Mouse (Mus musculus): Measurements from ENCODE around the gene Atf4. TPM values are rescaled to one million over a fixed set of nuclear protein-coding genes. Genes with fewer than 3 reads are reported as not detected.

Gene Atf4
- polyA plus RNA-seq, 1 experiment: 499 TPM

DNA sequence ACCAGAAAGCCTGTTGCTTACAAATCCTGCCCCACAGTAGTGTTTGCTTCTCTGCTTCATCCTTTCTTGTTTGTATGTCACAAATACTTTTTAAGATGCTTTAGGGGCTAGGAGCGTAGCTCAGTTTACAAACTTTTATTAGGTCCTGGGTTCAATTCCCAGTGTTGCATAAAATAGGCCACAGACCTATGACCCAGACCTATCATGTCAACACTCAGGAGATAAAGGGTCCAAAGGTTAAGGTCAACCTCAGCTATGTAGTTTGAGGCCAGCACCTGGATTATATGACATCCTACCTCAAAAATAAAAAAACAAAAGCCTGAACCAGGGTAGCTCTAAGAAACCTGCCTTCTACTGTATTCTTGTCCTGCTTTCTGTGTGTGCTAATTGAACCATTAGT, 6.4 kb upstream of the Atf4 start:
- 0 out of 2 replicates have a peak, but pooled peaks cover 2% of the 10 kb centered on the region for H3K4me1 ChIP-seq (ENCODE audit: control insufficient read depth, insufficient read depth, low read length)
- H3K4me3 ChIP-seq (ENCODE audit: insufficient read depth, low read length): no peak overlapping the region
- no peak for TF ChIP-seq POLR2A (IDR thresholded peaks at IDR 0.05; ENCODE audit: low read depth, low read length)
- no peak for TF ChIP-seq CTCF (IDR thresholded peaks at IDR 0.05; ENCODE audit: borderline replicate concordance, insufficient read depth, low read length)
- H3K27ac ChIP-seq (ENCODE audit: insufficient read depth, low read length): no peak overlapping the region

DNA sequence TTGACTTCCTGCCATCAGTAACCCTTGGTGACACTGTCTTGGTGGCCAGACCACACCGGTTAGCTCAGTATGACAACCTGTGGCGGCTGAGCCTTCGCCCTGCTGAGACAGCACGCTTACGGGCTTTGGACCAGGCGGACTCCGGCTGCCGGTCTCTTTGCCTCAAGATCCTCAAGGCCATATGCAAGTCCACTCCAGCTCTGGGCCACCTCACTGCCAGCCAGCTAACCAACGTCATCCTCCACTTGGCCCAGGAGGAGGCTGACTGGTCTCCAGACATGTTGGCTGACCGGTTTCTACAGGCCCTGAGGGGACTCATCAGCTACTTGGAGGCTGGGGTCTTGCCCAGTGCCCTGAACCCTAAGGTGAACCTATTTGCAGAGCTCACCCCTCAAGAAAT, 5.3 kb upstream of the Atf4 start:
- Histone ChIP-seq H3K27ac (ENCODE audit: insufficient read depth, low read length) (no peak overlapping the region), H3K4me3 (ENCODE audit: insufficient read depth, low read length) (no peak overlapping the region), H3K4me1 (ENCODE audit: control insufficient read depth, insufficient read depth, low read length) (peaks cover 5% of the 10 kb centered on the region; the same call in 1 of the 2 replicates)
- TF ChIP-seq POLR2A (IDR thresholded peaks at IDR 0.05; ENCODE audit: low read depth, low read length) (no peak), CTCF (IDR thresholded peaks at IDR 0.05; ENCODE audit: borderline replicate concordance, insufficient read depth, low read length) (no peak)

DNA sequence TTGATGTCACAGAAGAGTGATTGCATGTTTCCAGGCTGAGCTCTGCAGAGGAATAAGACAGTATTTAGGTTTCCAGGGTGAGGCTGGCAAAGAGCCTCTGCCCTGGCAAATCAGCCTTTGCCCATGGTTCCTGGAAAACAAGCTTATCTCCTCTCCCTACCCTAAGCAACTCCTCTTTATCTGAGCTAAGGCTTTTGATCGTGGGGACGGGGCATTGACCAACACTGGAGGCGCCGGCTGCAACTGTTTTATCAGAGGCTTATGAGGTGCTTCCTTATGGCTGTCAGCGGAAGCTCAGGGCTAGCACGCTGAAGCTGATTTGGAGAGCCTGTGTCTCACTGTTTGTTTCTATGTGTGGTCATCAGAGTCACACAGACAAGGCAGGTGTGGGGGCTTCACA, 4.4 kb upstream of the Atf4 start:
- no peak overlapping the region for H3K27ac ChIP-seq (ENCODE audit: insufficient read depth, low read length)

DNA sequence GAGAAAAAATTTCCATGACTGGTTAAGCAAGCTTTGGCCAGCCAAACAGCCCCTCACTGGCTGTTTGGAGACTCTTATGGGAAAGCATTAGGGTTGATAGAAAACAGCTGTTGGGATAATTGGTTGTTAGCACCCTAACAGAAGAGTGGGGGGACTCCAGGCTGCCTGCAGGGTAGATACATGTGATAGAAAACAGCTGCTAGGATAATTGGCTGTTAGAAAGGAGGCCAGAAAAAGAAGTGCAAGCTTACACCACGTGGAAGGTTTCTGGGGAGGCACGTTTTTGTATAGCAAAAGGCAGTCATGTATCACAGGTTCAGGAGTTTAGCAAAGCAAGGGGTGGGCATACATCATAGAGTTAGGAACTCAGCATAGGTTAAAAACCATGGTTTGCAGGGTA, 1.5 kb upstream of the Atf4 start:
- peaks cover 7% of the 10 kb centered on the region; the same call in 1 of the 2 replicates for H3K4me1 ChIP-seq (ENCODE audit: control insufficient read depth, insufficient read depth, low read length)
- H3K27ac ChIP-seq (ENCODE audit: insufficient read depth, low read length): peak overlapping the region; percentile 94
- no peak for TF ChIP-seq CTCF (IDR thresholded peaks at IDR 0.05; ENCODE audit: borderline replicate concordance, insufficient read depth, low read length)
- TF ChIP-seq POLR2A (IDR thresholded peaks at IDR 0.05; ENCODE audit: low read depth, low read length): no peak
- no peak overlapping the region for H3K4me3 ChIP-seq (ENCODE audit: insufficient read depth, low read length)

More for the DNA sequence above, 4.4 kb upstream of the Atf4 start:
- TF ChIP-seq CTCF (IDR thresholded peaks at IDR 0.05; ENCODE audit: borderline replicate concordance, insufficient read depth, low read length) (no peak), POLR2A (IDR thresholded peaks at IDR 0.05; ENCODE audit: low read depth, low read length) (no peak)
- Histone ChIP-seq H3K4me1 (ENCODE audit: control insufficient read depth, insufficient read depth, low read length) (peaks cover 5% of the 10 kb centered on the region; the same call in 1 of the 2 replicates), H3K4me3 (ENCODE audit: insufficient read depth, low read length) (no peak overlapping the region)

DNA sequence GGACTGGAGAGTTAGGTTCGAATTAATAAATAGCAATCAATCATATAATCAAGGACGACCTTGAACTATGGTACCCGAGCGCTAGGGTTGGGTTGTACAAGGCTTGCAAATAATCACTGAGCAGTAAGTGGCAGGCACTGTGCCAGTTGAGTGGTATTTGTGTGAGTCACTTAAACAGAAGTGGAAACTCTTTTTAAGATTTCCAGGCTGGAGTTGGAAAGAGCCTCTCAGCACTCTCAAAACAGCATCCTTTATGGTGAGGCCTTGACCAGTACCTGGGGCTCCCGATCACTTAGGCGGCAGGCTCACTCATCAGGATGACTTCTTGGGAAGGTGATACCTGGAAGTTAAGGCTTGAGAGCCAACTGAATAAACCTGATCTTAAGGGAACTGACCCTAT, 777 bp upstream of the Atf4 start:
- peaks cover 7% of the 10 kb centered on the region; the same call in 1 of the 2 replicates for H3K4me1 ChIP-seq (ENCODE audit: control insufficient read depth, insufficient read depth, low read length)
- H3K27ac ChIP-seq (ENCODE audit: insufficient read depth, low read length): peak overlapping the region; percentile 94
- peak overlapping the region; percentile 60 for H3K4me3 ChIP-seq (ENCODE audit: insufficient read depth, low read length)
- TF ChIP-seq POLR2A (IDR thresholded peaks at IDR 0.05; ENCODE audit: low read depth, low read length) (peak; percentile 56), CTCF (IDR thresholded peaks at IDR 0.05; ENCODE audit: borderline replicate concordance, insufficient read depth, low read length) (no peak)

DNA sequence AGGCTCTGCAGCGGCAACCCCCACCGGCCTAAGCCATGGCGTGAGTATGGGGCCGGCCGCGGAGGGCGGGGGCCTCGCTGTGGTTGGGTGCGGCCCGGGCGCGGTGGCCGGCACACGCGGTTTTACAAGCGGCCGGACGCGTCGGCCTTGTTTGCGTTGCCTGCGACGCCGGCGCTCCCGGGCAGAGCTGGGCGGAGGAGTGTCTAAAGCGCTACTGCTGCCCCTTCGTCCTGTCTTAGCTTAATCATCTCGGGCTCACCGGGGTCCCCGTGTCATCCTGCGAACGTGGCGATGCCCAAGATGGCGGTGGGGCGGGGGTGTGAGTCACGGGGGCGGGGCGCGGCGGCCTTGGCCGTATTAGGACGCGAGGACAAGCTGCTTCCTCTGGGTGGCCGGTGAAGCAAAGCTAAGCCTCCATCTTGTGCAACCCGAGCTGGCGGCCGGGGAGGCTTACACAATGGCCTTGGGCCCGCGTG, 700 bp downstream of the Atf4 start:
- peak overlapping the region; percentile 98 for H3K27ac ChIP-seq (ENCODE audit: insufficient read depth, low read length)
- H3K4me3 ChIP-seq (ENCODE audit: insufficient read depth, low read length): peak overlapping the region; percentile 90
- peaks cover 7% of the 10 kb centered on the region; the same call in 1 of the 2 replicates for H3K4me1 ChIP-seq (ENCODE audit: control insufficient read depth, insufficient read depth, low read length)
- TF ChIP-seq CTCF (IDR thresholded peaks at IDR 0.05; ENCODE audit: borderline replicate concordance, insufficient read depth, low read length) (no peak), POLR2A (IDR thresholded peaks at IDR 0.05; ENCODE audit: low read depth, low read length) (no peak; the same call in 1 of the 2 replicates)

DNA sequence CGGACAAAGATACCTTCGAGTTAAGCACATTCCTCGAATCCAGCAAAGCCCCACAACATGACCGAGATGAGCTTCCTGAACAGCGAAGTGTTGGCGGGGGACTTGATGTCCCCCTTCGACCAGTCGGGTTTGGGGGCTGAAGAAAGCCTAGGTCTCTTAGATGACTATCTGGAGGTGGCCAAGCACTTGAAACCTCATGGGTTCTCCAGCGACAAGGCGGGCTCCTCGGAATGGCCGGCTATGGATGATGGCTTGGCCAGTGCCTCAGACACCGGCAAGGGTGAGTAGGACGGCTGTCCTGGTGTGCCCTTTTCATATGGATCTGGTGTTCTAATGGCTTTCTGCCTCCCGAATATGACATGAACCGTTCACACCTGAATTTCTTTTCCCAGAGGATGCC, 1.3 kb downstream of the Atf4 start:
- peak overlapping the region; percentile 98 for H3K27ac ChIP-seq (ENCODE audit: insufficient read depth, low read length)
- peak overlapping the region; percentile 90 for H3K4me3 ChIP-seq (ENCODE audit: insufficient read depth, low read length)
- peaks cover 7% of the 10 kb centered on the region; the same call in 1 of the 2 replicates for H3K4me1 ChIP-seq (ENCODE audit: control insufficient read depth, insufficient read depth, low read length)
- TF ChIP-seq POLR2A (IDR thresholded peaks at IDR 0.05; ENCODE audit: low read depth, low read length): peak; percentile 41
- TF ChIP-seq CTCF (IDR thresholded peaks at IDR 0.05; ENCODE audit: borderline replicate concordance, insufficient read depth, low read length): no peak

DNA sequence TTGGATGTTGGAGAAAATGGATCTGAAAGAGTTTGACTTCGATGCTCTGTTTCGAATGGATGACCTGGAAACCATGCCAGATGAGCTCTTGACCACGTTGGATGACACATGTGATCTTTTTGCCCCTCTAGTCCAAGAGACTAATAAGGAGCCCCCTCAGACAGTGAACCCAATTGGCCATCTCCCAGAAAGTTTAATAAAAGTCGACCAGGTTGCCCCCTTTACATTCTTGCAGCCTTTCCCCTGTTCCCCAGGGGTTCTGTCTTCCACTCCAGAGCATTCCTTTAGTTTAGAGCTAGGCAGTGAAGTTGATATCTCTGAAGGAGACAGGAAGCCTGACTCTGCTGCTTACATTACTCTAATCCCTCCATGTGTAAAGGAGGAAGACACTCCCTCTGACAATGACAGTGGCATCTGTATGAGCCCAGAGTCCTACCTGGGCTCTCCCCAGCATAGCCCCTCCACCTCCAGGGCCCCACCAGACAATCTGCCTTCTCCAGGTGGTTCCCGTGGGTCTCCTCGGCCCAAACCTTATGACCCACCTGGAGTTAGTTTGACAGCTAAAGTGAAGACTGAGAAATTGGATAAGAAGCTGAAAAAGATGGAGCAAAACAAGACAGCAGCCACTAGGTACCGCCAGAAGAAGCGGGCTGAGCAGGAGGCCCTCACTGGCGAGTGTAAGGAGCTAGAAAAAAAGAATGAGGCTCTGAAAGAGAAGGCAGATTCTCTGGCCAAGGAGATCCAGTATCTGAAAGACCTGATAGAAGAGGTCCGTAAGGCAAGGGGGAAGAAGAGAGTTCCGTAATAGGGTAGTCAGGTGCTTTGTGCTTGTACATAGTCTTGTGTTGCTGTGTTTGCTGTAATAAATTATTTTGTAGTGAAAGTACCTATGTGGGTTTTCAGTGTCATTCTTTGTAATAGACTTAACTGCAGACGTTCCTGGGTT, 1.9 kb downstream of the Atf4 start:
- Histone ChIP-seq H3K4me3 (ENCODE audit: insufficient read depth, low read length) (peak overlapping the region; percentile 90), H3K27ac (ENCODE audit: insufficient read depth, low read length) (peak overlapping the region; percentile 98), H3K4me1 (ENCODE audit: control insufficient read depth, insufficient read depth, low read length) (peaks cover 7% of the 10 kb centered on the region; the same call in 1 of the 2 replicates)
- TF ChIP-seq CTCF (IDR thresholded peaks at IDR 0.05; ENCODE audit: borderline replicate concordance, insufficient read depth, low read length): no peak
- peak; percentile 32 for TF ChIP-seq POLR2A (IDR thresholded peaks at IDR 0.05; ENCODE audit: low read depth, low read length)

DNA sequence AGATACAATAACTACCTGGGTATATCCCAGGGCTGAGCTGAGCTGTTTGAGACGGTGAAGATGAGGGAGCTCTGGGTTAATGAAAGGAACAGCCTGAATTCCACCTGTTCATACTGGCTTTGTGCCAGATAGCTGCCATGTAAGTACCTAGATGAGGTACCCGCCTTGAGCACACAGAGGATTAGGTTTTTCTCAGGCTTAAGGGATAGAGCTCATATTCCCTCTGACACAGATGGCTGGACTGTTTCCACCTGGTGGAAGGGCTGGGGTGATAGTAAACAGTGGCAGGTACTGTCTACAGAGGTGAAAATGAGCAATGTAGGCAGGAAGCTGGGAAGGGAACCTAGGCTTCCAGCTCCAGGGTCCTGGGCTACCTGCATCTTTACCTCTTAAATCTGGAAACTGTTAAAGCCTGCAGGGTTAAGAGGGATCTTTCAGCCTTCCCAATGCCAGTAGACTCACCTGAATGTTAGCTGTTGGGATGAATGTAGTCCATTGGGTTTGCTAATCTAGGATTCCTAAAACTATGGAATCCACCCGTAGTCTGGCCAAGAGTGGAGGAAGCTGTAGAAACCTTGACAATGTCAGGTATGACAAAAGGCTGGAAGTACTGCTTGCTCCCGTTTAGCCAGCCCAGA, 2.7 kb downstream of the Atf4 start:
- Histone ChIP-seq H3K27ac (ENCODE audit: insufficient read depth, low read length) (peak overlapping the region; percentile 98), H3K4me1 (ENCODE audit: control insufficient read depth, insufficient read depth, low read length) (peaks cover 7% of the 10 kb centered on the region; the same call in 1 of the 2 replicates), H3K4me3 (ENCODE audit: insufficient read depth, low read length) (peak overlapping the region; percentile 90; the same call in 1 of the 2 replicates)
- no peak for TF ChIP-seq CTCF (IDR thresholded peaks at IDR 0.05; ENCODE audit: borderline replicate concordance, insufficient read depth, low read length)
- peak; percentile 64 for TF ChIP-seq POLR2A (IDR thresholded peaks at IDR 0.05; ENCODE audit: low read depth, low read length)
